Mouse (Mus musculus) kidney, adult 2 months (tissue): ENCODE measurements around the gene Dbh.

Source experiments
- CTCF ChIP-seq: fragments of 200-500 bp; conservative IDR thresholded peaks from 2 replicates; pipeline ENCODE4 v1.5.1; 2011; ENCODE audit warnings: low read depth, mild to moderate bottlenecking, control low read depth, low read length, moderate library complexity, mixed read lengths; ENCODE audit not compliant: insufficient read depth, insufficient read length
- POLR2A ChIP-seq: fragments of 200-500 bp; IDR thresholded peaks from one replicate; pipeline ENCODE4 v1.6.1; 2011; ENCODE audit warnings: low read depth, low read length, control low read depth

- TF ChIP-seq CTCF (no peak), POLR2A (no peak)
These were observed 44.8 kb downstream of the Dbh start for GRCm38 (mm10) chr2:27209816-27210215.
